Mouse (Mus musculus) embryonic facial prominence, embryonic 13.5 days (tissue): ENCODE measurements at regions not wholly inside any gene's neighbourhood (a gene's known extent, or its start where the extent isn't known, plus 50 kb on each side); places are given as distances from the start of the nearest gene placed in this dataset.

Experiments used
- ATAC-seq: fragments of 200-750 bp; cut with Nextera tagmentation; 2 replicates; pipeline ENCODE4 v1.8.0; 2017; ENCODE audit warnings: low read depth; ENCODE audit not compliant: insufficient number of reproducible peaks, insufficient read depth, low FRiP score, low TSS enrichment
- H3K27ac ChIP-seq: fragments of 300-500 bp; sonication (generic); 2 replicates; pipeline ENCODE4 v1.5.1; 2015; ENCODE audit warnings: moderate library complexity, mild to moderate bottlenecking, inconsistent platforms
- H3K27me3 ChIP-seq: fragments of 300-500 bp; sonication (generic); 2 replicates; pipeline ENCODE4 v1.6.1; 2015; ENCODE audit warnings: mild to moderate bottlenecking, inconsistent platforms
- H3K36me3 ChIP-seq: fragments of 300-500 bp; sonication (generic); 2 replicates; pipeline ENCODE4 v1.6.1; 2015; ENCODE audit warnings: mild to moderate bottlenecking, inconsistent platforms
- H3K4me1 ChIP-seq: fragments of 300-500 bp; sonication (generic); 2 replicates; pipeline ENCODE4 v1.6.1; 2015; ENCODE audit warnings: inconsistent platforms
- H3K4me2 ChIP-seq: fragments of 300-500 bp; sonication (generic); 2 replicates; pipeline ENCODE4 v1.6.1; 2015; ENCODE audit warnings: moderate library complexity, mild to moderate bottlenecking, inconsistent platforms
- H3K4me3 ChIP-seq: fragments of 300-500 bp; sonication (generic); 2 replicates; pipeline ENCODE4 v1.5.1; 2015; ENCODE audit warnings: mild to moderate bottlenecking, inconsistent platforms
- H3K9ac ChIP-seq: fragments of 300-500 bp; sonication (generic); 2 replicates; pipeline ENCODE4 v1.6.1; 2015; ENCODE audit warnings: mild to moderate bottlenecking, inconsistent platforms
- H3K9me3 ChIP-seq: fragments of 300-500 bp; sonication (generic); 2 replicates; pipeline ENCODE4 v1.6.1; 2016; ENCODE audit warnings: inconsistent platforms
- WGBS: fragments of 180-500 bp; shearing (Covaris S2); methylation state at CpG from one replicate; pipeline ENCODE4 v1.1.7; 2015; ENCODE audit warnings: mixed read lengths; 5-methylcytosine and 5-hydroxymethylcytosine counted together

GRCm38 (mm10) chr11:88778326-88778725, 60.0 kb upstream of the Msi2 start:
- no peak overlapping the region for H3K4me3 ChIP-seq
- no peak overlapping the region for H3K9ac ChIP-seq
- H3K9me3 ChIP-seq = no peaks in the 10 kb centered on the region
- no peaks in the 10 kb centered on the region for H3K36me3 ChIP-seq
- H3K4me2 ChIP-seq = no peak overlapping the region
- no peak for ATAC-seq
- no peaks in the 10 kb centered on the region for H3K4me1 ChIP-seq
- WGBS = 91% methylated on average over 6 of the region's 6 CpGs
- no peaks in the 10 kb centered on the region for H3K27me3 ChIP-seq
- no peak overlapping the region for H3K27ac ChIP-seq

GRCm38 (mm10) chr11:88774401-88774931, 56.2 kb upstream of the Msi2 start:
- Histone ChIP-seq H3K27ac (no peak overlapping the region), H3K4me3 (no peak overlapping the region), H3K36me3 (no peaks in the 10 kb centered on the region), H3K27me3 (no peaks in the 10 kb centered on the region), H3K4me2 (no peak overlapping the region), H3K9ac (no peak overlapping the region), H3K9me3 (no peaks in the 10 kb centered on the region), H3K4me1 (peaks cover 14% of the 10 kb centered on the region)
- 48% methylated on average over 4 of the region's 4 CpGs for WGBS
- no peak for ATAC-seq

DNA sequence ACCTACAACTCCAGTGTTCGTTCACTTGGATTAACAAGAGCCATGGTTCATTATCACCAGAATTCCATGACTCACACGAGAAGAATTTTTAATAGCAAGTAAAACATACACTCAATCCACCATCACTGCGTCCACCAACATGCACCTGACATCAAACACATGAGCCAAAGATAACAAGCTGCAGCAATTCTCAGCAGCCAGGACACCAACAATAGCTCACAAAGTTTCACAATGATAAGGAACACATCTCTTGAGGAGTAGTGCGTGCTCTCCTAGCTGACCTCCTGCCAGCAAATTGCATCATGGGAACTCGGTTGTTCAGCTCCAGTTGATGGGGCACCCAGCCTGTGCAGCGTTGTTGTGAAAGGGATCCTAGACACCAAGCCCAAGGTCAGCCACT, 55.6 kb upstream of the Msi2 start:
- Histone ChIP-seq H3K27ac (no peak overlapping the region), H3K4me1 (peaks cover 14% of the 10 kb centered on the region), H3K9me3 (no peaks in the 10 kb centered on the region), H3K9ac (no peak overlapping the region), H3K4me3 (no peak overlapping the region), H3K36me3 (no peaks in the 10 kb centered on the region), H3K4me2 (no peak overlapping the region), H3K27me3 (no peaks in the 10 kb centered on the region)
- no peak for ATAC-seq
- WGBS = 72% methylated on average over 6 of the region's 6 CpGs

DNA sequence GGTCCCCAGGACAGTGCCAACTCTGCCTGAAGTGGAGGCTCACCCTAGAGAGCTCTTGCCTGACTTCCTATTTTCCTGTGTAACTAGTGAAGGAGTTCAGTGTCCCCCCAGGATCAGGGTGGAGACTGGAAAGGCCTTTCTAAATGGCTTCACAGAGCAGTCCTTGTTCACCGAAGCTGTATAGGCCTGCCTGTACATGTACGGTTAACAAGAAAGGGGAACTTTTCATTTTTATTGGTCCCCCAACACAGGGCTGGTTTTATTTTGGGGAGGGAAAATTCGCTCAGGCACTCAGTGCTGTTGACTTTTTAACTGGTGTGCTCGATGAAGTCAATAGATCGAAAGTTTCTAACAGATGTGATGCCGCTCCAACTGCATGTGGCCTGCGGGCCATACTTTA, 52.1 kb upstream of the Msi2 start:
- Histone ChIP-seq H3K27ac (peak overlapping the region; percentile 80), H3K4me3 (no peak overlapping the region), H3K36me3 (no peaks in the 10 kb centered on the region), H3K4me2 (no peak overlapping the region), H3K9me3 (no peaks in the 10 kb centered on the region), H3K4me1 (peaks cover 17% of the 10 kb centered on the region), H3K9ac (no peak overlapping the region), H3K27me3 (no peaks in the 10 kb centered on the region)
- WGBS = 39% methylated on average over 7 of the region's 7 CpGs
- 0 out of 2 replicates have a peak, but pooled peaks have one; percentile 69 for ATAC-seq
